Mouse (Mus musculus) intestine, embryonic 14.5 days (tissue): Measurements from ENCODE around the gene Fundc2. TPM values are rescaled to one million over a fixed set of nuclear protein-coding genes. Genes with fewer than 3 reads are reported as not detected.

Source experiments
- ATAC-seq: fragments of 200-750 bp; cut with Nextera tagmentation; replicated peaks from 2 replicates; pipeline ENCODE4 v1.8.0; 2017; ENCODE audit warnings: low read depth, moderate number of reproducible peaks, moderate TSS enrichment, moderate library complexity; ENCODE audit not compliant: low FRiP score, low TSS enrichment
- DNase-seq: peaks from one replicate; pipeline ENCODE4 v3.0.0-alpha.2; 2018; ENCODE audit warnings: low spot score
- H3K27ac ChIP-seq: fragments of 300-500 bp; sonication (generic); 2 replicates; pipeline ENCODE4 v1.5.1; 2014; ENCODE audit warnings: low read depth, mild to moderate bottlenecking, control low read depth
- H3K27me3 ChIP-seq: fragments of 300-500 bp; sonication (generic); replicated peaks from 2 replicates; pipeline ENCODE4 v1.6.1; 2014; ENCODE audit warnings: low read length, control low read depth; ENCODE audit not compliant: control insufficient read depth, insufficient read depth
- H3K36me3 ChIP-seq: fragments of 300-500 bp; sonication (generic); 2 replicates; pipeline ENCODE4 v1.6.1; 2014; ENCODE audit warnings: low read length, control low read depth; ENCODE audit not compliant: control insufficient read depth, insufficient read depth
- H3K4me1 ChIP-seq: fragments of 300-500 bp; sonication (generic); replicated peaks from 2 replicates; pipeline ENCODE4 v1.6.1; 2014; ENCODE audit warnings: low read length, control low read depth, mixed read lengths; ENCODE audit not compliant: control insufficient read depth, insufficient read depth
- H3K4me2 ChIP-seq: fragments of 300-500 bp; sonication (generic); 2 replicates; pipeline ENCODE4 v1.6.1; 2014; ENCODE audit warnings: low read length
- H3K4me3 ChIP-seq: fragments of 300-500 bp; sonication (generic); 2 replicates; pipeline ENCODE4 v1.5.1; 2014; ENCODE audit warnings: low read depth, low read length, control low read depth, mixed read lengths
- H3K9ac ChIP-seq: fragments of 300-500 bp; sonication (generic); 2 replicates; pipeline ENCODE4 v1.6.1; 2014; ENCODE audit warnings: mild to moderate bottlenecking, low read length
- H3K9me3 ChIP-seq: fragments of 300-500 bp; sonication (generic); 2 replicates; pipeline ENCODE4 v1.6.1; 2016; ENCODE audit warnings: low read length, control low read depth; ENCODE audit not compliant: control insufficient read depth
- WGBS: fragments of 180-500 bp; shearing (Covaris S2); extraction: QIAGEN DNeasy Blood & Tissue Kit; methylation state at CpG from one replicate; pipeline ENCODE4 v1.1.7; 2014; 5-methylcytosine and 5-hydroxymethylcytosine counted together
- polyA plus RNA-seq: library from polyadenylated mRNA; unstranded; fragments of >200 nt; fragmentation: Nextera tagmentation; extraction: Ambion mirVana; gene quantifications from 2 replicates; pipeline ENCODE4 v1.2.1, GENCODE M21; 2014

Gene Fundc2
- polyA plus RNA-seq, 1 experiment from 2014 or later, result 68.9 TPM

DNA sequence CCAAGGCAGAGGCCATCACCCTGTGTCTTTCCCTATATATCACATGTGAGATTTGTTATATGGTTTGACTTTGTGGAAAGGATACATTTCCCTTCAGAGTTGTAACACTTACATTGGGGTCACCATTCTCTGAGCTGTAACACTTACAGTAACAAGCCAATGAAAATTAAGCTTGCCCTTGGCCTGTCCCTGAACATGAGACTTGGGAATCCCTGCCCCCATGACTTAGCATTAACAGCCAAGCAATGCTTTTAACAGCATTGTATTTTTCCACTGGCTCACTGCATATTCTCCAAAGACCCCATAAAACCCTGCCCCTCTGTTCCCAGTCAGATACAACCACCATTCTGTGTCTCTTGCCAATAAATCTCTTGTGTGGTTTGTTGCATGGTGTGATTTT lies 21.2 kb downstream of the Fundc2 start:
- no peak for ATAC-seq
- no peak overlapping the region for H3K4me2 ChIP-seq

DNA sequence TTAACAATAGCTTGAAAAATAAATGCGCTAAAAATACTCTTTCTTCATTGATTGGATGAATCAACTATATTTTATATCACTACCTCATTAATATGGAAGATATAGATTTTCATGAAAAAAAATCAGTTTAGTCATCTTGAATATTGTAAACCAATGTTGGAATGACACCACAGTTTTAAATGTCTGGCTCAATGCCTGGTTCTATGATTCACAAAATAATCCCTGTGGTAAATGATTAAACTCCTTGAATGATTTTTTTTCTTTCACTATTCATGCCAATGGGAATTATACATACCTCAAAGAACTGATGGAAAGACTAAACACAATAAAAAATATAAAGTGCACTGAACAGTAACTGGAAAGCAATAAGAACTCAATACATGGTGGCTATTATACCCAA lies 27.5 kb downstream of the Fundc2 start:
- Histone ChIP-seq H3K36me3 (no peaks in the 10 kb centered on the region), H3K4me2 (no peak overlapping the region), H3K4me3 (no peak overlapping the region), H3K27ac (no peak overlapping the region), H3K27me3 (no peaks in the 10 kb centered on the region), H3K9ac (no peak overlapping the region), H3K4me1 (no peaks in the 10 kb centered on the region), H3K9me3 (no peaks in the 10 kb centered on the region)
- no peak for ATAC-seq
- 95% methylated on average over 1 of the region's 1 CpGs for WGBS
- no peak for DNase-seq

More for the DNA sequence above, 21.2 kb downstream of the Fundc2 start:
- no peak overlapping the region for H3K4me3 ChIP-seq
- no peak overlapping the region for H3K27ac ChIP-seq
- no peak overlapping the region for H3K9ac ChIP-seq
- H3K27me3 ChIP-seq, result no peaks in the 10 kb centered on the region
- H3K36me3 ChIP-seq, result 0 out of 2 replicates have a peak, but pooled peaks cover 7% of the 10 kb centered on the region
- DNase-seq, result no peak
- H3K4me1 ChIP-seq, result no peaks in the 10 kb centered on the region
- H3K9me3 ChIP-seq, result no peaks in the 10 kb centered on the region

DNA sequence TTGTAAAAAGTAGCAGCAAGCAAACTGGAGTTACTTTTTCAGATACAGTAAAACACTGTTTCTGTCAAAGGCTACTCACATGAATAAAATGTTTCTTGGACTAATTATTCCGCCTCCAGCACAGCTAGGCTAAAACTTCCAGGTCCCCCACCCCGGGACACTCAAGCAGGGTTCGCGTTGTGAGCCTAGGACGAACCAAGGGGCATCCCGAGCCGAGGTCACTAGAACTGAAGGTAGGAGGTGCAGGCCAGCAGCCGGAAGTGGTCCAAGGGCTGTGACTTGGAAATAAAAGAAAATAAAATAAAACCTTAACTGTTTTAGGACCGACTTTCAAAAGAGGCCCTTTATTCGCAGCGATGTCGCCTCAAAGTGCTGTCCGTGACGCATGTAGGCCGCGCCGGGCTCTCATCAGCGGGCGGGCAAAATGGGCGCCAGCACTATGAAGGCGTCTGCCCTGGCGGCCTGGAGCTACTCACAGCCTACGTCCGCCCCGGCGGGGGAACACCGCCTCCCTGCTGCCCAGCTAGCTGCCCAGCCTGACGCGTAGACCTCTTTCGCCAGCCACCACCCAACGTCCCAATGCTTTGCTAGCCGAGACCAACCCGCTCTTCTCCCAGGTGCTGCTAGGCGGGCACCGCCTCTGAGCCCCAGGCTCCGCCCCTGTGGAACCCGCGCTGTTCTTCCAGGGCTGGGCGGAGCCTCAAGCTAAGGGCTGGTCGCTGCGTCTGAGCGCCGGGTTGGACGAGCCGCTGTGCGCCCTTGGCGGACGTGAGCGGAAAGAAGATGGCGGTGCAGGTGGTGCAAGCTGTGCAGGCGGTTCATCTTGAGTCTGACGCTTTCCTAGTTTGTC lies 34.0 kb downstream of the Fundc2 start, which contains the start of the genes Cmc4, Mtcp1 and Brcc3:
Gene Cmc4 (minus strand): TSS at position 649 of the 850 bp plus-strand sequence.
Gene Mtcp1 (minus strand): TSS at position 653 of the 850 bp plus-strand sequence.
Gene Brcc3 (plus strand): TSS at position 693 of the 850 bp plus-strand sequence.
- Histone ChIP-seq H3K27ac (peak within 1 kb of the TSS; percentile 81), H3K27me3 (no peaks in the 10 kb centered on the region), H3K4me1 (no peaks in the 10 kb centered on the region), H3K4me2 (peak within 1 kb of the TSS; percentile 54), H3K36me3 (no peaks in the 10 kb centered on the region), H3K9me3 (no peaks in the 10 kb centered on the region), H3K9ac (peak within 1 kb of the TSS; percentile 67), H3K4me3 (peak within 1 kb of the TSS; percentile 47)
- WGBS, result 12% methylated on average over 52 of the region's 52 CpGs
- ATAC-seq (peak; percentile 100), DNase-seq (peak; percentile 83)

Other genes starting within 250 kb of the Fundc2 start
- gene Smim9, start 218.6 kb upstream of the Fundc2 start, polyA plus RNA-seq, result not detected in 2 replicates
- 1.6 and 1.8 TPM in 2 replicates for gene F8, start 216 bp downstream of the Fundc2 start, polyA plus RNA-seq
- 23.7 and 24.3 TPM in 2 replicates for gene Cmc4, start 34.2 kb downstream of the Fundc2 start, polyA plus RNA-seq
- gene Mtcp1, start 34.2 kb downstream of the Fundc2 start, polyA plus RNA-seq, result 10.6 and 12.3 TPM in 2 replicates
- gene Brcc3, start 34.2 kb downstream of the Fundc2 start, polyA plus RNA-seq, result 64.9 and 70.2 TPM in 2 replicates
- 146 and 155 TPM in 2 replicates for gene Vbp1, start 131.9 kb downstream of the Fundc2 start, polyA plus RNA-seq
- 1.7 and 2.2 TPM in 2 replicates for gene Rab39b, start 195.8 kb downstream of the Fundc2 start, polyA plus RNA-seq